Mouse (Mus musculus): ENCODE data around the gene Rad51b. TPM values are rescaled to one million over a fixed set of nuclear protein-coding genes. Genes with fewer than 3 reads are reported as not detected.

Rad51b gene
- polyA plus RNA-seq, 1 experiment from 2014 or later: 10.0 TPM

GRCm38 (mm10) chr12:79387886-79388285 lies 90.8 kb downstream of the Rad51b start:
- Histone ChIP-seq H3K27me3 (replicated peaks; ENCODE audit: control insufficient read depth, insufficient read depth, low read length) (no peaks in the 10 kb centered on the region), H3K36me3 (ENCODE audit: control insufficient read depth, insufficient read depth, low read length) (no peaks in the 10 kb centered on the region), H3K4me3 (ENCODE audit: low read depth, low read length) (no peak overlapping the region), H3K4me1 (replicated peaks; ENCODE audit: control insufficient read depth, insufficient read depth, low read length) (peaks cover 14% of the 10 kb centered on the region), H3K9ac (ENCODE audit: low read length) (no peak overlapping the region), H3K9me3 (ENCODE audit: control insufficient read depth, low read length) (no peaks in the 10 kb centered on the region), H3K27ac (ENCODE audit: low read depth) (peak overlapping the region; percentile 24; the same call in 1 of the 2 replicates), H3K4me2 (ENCODE audit: low read length) (no peak overlapping the region)
- 59% methylated on average over 6 of the region's 6 CpGs for WGBS
- ATAC-seq (replicated peaks; ENCODE audit: low FRiP score, low TSS enrichment, low read depth) (no peak), DNase-seq (ENCODE audit: low spot score) (no peak)

GRCm38 (mm10) chr12:79389251-79389650 lies 92.2 kb downstream of the Rad51b start:
- Histone ChIP-seq H3K4me3 (ENCODE audit: low read depth, low read length) (no peak overlapping the region), H3K27ac (ENCODE audit: low read depth) (no peak overlapping the region), H3K27me3 (replicated peaks; ENCODE audit: control insufficient read depth, insufficient read depth, low read length) (no peaks in the 10 kb centered on the region), H3K4me2 (ENCODE audit: low read length) (no peak overlapping the region), H3K9ac (ENCODE audit: low read length) (no peak overlapping the region), H3K4me1 (replicated peaks; ENCODE audit: control insufficient read depth, insufficient read depth, low read length) (peaks cover 8% of the 10 kb centered on the region), H3K9me3 (ENCODE audit: control insufficient read depth, low read length) (no peaks in the 10 kb centered on the region), H3K36me3 (ENCODE audit: control insufficient read depth, insufficient read depth, low read length) (no peaks in the 10 kb centered on the region)
- ATAC-seq (replicated peaks; ENCODE audit: low FRiP score, low TSS enrichment, low read depth): no peak
- DNase-seq (ENCODE audit: low spot score): no peak
- 95% methylated on average over 3 of the region's 3 CpGs for WGBS

GRCm38 (mm10) chr12:79389971-79390370 lies 92.9 kb downstream of the Rad51b start:
- H3K9ac ChIP-seq (ENCODE audit: low read length): no peak overlapping the region
- H3K36me3 ChIP-seq (ENCODE audit: control insufficient read depth, insufficient read depth, low read length): no peaks in the 10 kb centered on the region
- peaks cover 3% of the 10 kb centered on the region; the same call in 1 of the 2 replicates for H3K4me1 ChIP-seq (replicated peaks; ENCODE audit: control insufficient read depth, insufficient read depth, low read length)
- H3K9me3 ChIP-seq (ENCODE audit: control insufficient read depth, low read length): no peaks in the 10 kb centered on the region
- ATAC-seq (replicated peaks; ENCODE audit: low FRiP score, low TSS enrichment, low read depth): no peak
- no peak overlapping the region for H3K4me2 ChIP-seq (ENCODE audit: low read length)
- no peak for DNase-seq (ENCODE audit: low spot score)
- H3K27me3 ChIP-seq (replicated peaks; ENCODE audit: control insufficient read depth, insufficient read depth, low read length): no peaks in the 10 kb centered on the region
- H3K4me3 ChIP-seq (ENCODE audit: low read depth, low read length): no peak overlapping the region
- H3K27ac ChIP-seq (ENCODE audit: low read depth): no peak overlapping the region

GRCm38 (mm10) chr12:79393636-79394035 lies 96.6 kb downstream of the Rad51b start:
- Histone ChIP-seq H3K9me3 (ENCODE audit: control insufficient read depth, low read length) (no peaks in the 10 kb centered on the region), H3K36me3 (ENCODE audit: control insufficient read depth, insufficient read depth, low read length) (no peaks in the 10 kb centered on the region), H3K9ac (ENCODE audit: low read length) (no peak overlapping the region), H3K4me2 (ENCODE audit: low read length) (no peak overlapping the region), H3K4me1 (replicated peaks; ENCODE audit: control insufficient read depth, insufficient read depth, low read length) (no peaks in the 10 kb centered on the region), H3K4me3 (ENCODE audit: low read depth, low read length) (no peak overlapping the region), H3K27me3 (replicated peaks; ENCODE audit: control insufficient read depth, insufficient read depth, low read length) (no peaks in the 10 kb centered on the region), H3K27ac (ENCODE audit: low read depth) (no peak overlapping the region)
- DNase-seq (ENCODE audit: low spot score): no peak
- no peak for ATAC-seq (replicated peaks; ENCODE audit: low FRiP score, low TSS enrichment, low read depth)
- WGBS: 49% methylated on average over 2 of the region's 2 CpGs

GRCm38 (mm10) chr12:79403992-79404391 lies 106.9 kb downstream of the Rad51b start:
- Histone ChIP-seq H3K4me2 (ENCODE audit: low read length) (no peak overlapping the region), H3K4me1 (replicated peaks; ENCODE audit: control insufficient read depth, insufficient read depth, low read length) (0 out of 2 replicates have a peak, but pooled peaks cover 3% of the 10 kb centered on the region), H3K36me3 (ENCODE audit: control insufficient read depth, insufficient read depth, low read length) (no peaks in the 10 kb centered on the region), H3K27me3 (replicated peaks; ENCODE audit: control insufficient read depth, insufficient read depth, low read length) (no peaks in the 10 kb centered on the region), H3K4me3 (ENCODE audit: low read depth, low read length) (no peak overlapping the region), H3K27ac (ENCODE audit: low read depth) (no peak overlapping the region), H3K9me3 (ENCODE audit: control insufficient read depth, low read length) (no peaks in the 10 kb centered on the region), H3K9ac (ENCODE audit: low read length) (no peak overlapping the region)
- ATAC-seq (replicated peaks; ENCODE audit: low FRiP score, low TSS enrichment, low read depth): no peak
- 63% methylated on average over 3 of the region's 3 CpGs for WGBS
- no peak for DNase-seq (ENCODE audit: low spot score)

GRCm38 (mm10) chr12:79404494-79404893 lies 107.4 kb downstream of the Rad51b start:
- Histone ChIP-seq H3K27me3 (replicated peaks; ENCODE audit: control insufficient read depth, insufficient read depth, low read length) (no peaks in the 10 kb centered on the region), H3K4me1 (replicated peaks; ENCODE audit: control insufficient read depth, insufficient read depth, low read length) (0 out of 2 replicates have a peak, but pooled peaks cover 3% of the 10 kb centered on the region), H3K9ac (ENCODE audit: low read length) (no peak overlapping the region), H3K4me3 (ENCODE audit: low read depth, low read length) (no peak overlapping the region), H3K9me3 (ENCODE audit: control insufficient read depth, low read length) (no peaks in the 10 kb centered on the region), H3K27ac (ENCODE audit: low read depth) (no peak overlapping the region), H3K36me3 (ENCODE audit: control insufficient read depth, insufficient read depth, low read length) (no peaks in the 10 kb centered on the region), H3K4me2 (ENCODE audit: low read length) (no peak overlapping the region)
- DNase-seq (ENCODE audit: low spot score) (no peak), ATAC-seq (replicated peaks; ENCODE audit: low FRiP score, low TSS enrichment, low read depth) (no peak)
- WGBS: 38% methylated on average over 1 of the region's 1 CpGs

GRCm38 (mm10) chr12:79408677-79409076 lies 111.6 kb downstream of the Rad51b start:
- no peak for ATAC-seq (replicated peaks; ENCODE audit: low FRiP score, low TSS enrichment, low read depth)
- WGBS: 71% methylated on average over 2 of the region's 2 CpGs

GRCm38 (mm10) chr12:79409126-79409860 lies 112.2 kb downstream of the Rad51b start:
- no peak for DNase-seq (ENCODE audit: low spot score)
- Histone ChIP-seq H3K27ac (ENCODE audit: low read depth) (0 out of 2 replicates have a peak overlapping the region, but pooled peaks have one; percentile 38), H3K4me2 (ENCODE audit: low read length) (no peak overlapping the region), H3K36me3 (ENCODE audit: control insufficient read depth, insufficient read depth, low read length) (no peaks in the 10 kb centered on the region), H3K27me3 (replicated peaks; ENCODE audit: control insufficient read depth, insufficient read depth, low read length) (no peaks in the 10 kb centered on the region), H3K9me3 (ENCODE audit: control insufficient read depth, low read length) (no peaks in the 10 kb centered on the region), H3K4me3 (ENCODE audit: low read depth, low read length) (no peak overlapping the region), H3K4me1 (replicated peaks; ENCODE audit: control insufficient read depth, insufficient read depth, low read length) (0 out of 2 replicates have a peak, but pooled peaks cover 3% of the 10 kb centered on the region), H3K9ac (ENCODE audit: low read length) (no peak overlapping the region)
- 45% methylated on average over 4 of the region's 4 CpGs for WGBS
- no peak for ATAC-seq (replicated peaks; ENCODE audit: low FRiP score, low TSS enrichment, low read depth)

More at GRCm38 (mm10) chr12:79408677-79409076, 111.6 kb downstream of the Rad51b start:
- Histone ChIP-seq H3K4me3 (ENCODE audit: low read depth, low read length) (no peak overlapping the region), H3K27me3 (replicated peaks; ENCODE audit: control insufficient read depth, insufficient read depth, low read length) (no peaks in the 10 kb centered on the region), H3K9me3 (ENCODE audit: control insufficient read depth, low read length) (no peaks in the 10 kb centered on the region), H3K4me2 (ENCODE audit: low read length) (no peak overlapping the region), H3K36me3 (ENCODE audit: control insufficient read depth, insufficient read depth, low read length) (no peaks in the 10 kb centered on the region), H3K4me1 (replicated peaks; ENCODE audit: control insufficient read depth, insufficient read depth, low read length) (0 out of 2 replicates have a peak, but pooled peaks cover 3% of the 10 kb centered on the region), H3K9ac (ENCODE audit: low read length) (no peak overlapping the region), H3K27ac (ENCODE audit: low read depth) (no peak overlapping the region)
- no peak for DNase-seq (ENCODE audit: low spot score)
